In the genomic region with DNA sequence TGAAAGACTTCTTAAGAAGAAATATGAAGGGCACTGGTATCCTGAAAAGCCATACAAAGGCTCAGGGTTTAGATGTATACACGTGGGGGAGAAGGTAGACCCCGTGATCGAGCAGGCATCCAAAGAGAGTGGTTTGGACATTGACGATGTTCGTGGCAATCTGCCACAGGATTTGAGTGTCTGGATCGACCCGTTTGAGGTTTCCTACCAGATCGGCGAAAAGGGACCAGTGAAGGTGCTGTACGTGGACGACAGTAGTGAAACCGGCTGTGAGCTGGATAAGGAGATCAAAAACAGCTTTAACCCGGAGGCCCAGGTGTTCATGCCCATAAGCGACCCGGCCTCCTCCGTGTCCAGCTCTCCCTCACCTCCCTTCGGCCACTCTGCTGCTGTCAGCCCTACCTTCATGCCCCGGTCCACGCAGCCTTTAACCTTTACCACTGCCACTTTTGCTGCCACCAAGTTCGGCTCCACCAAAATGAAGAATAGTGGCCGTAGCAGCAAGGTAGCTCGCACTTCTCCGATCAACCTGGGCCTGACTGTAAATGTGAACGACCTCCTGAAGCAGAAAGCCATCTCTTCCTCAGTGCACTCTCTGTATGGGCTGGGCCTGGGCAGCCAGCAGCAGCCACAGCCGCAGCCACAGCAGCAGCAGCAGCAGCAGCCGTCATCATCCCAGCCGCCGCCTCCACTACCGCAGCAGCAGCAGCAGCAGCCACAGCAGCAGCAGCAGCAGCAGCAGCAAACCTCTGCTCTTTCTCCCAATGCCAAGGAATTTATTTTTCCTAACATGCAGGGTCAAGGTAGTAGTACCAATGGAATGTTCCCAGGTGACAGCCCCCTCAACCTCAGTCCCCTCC, we compare ENCODE assay signal across 9 mouse cellular contexts. TPM values are rescaled to one million over a fixed set of nuclear protein-coding genes. Genes with fewer than 3 reads are reported as not detected.
DNase-seq lines count a peak whose midpoint lies in the region; ATAC-seq lines count a peak whose summit lies in the region.
"Had no signal": no experiment of that assay in that cellular context is flagged by ENCODE, and none has a peak within 500 bp of the region (broad histone marks: within the 10 kb centered on the region; RNA-seq: fewer than 3 reads in every experiment).

No protein-coding gene starts in this region.

- peak overlapping the region; percentile 29 for H3K4me2 ChIP-seq in intestine, embryonic 15.5 days (replicated peaks)
- peak overlapping the region; percentile 66 for H3K4me2 ChIP-seq in neural tube, embryonic 13.5 days

- ATAC-seq in intestine, embryonic 15.5 days, result no peak
- no peak for ATAC-seq in neural tube, embryonic 13.5 days (ENCODE audit: low read depth)

- H3K27me3 ChIP-seq in intestine, embryonic 15.5 days (replicated peaks), result no peaks in the 10 kb centered on the region
- no peaks in the 10 kb centered on the region for H3K27me3 ChIP-seq in neural tube, embryonic 13.5 days

- no peak overlapping the region for H3K9ac ChIP-seq in intestine, embryonic 15.5 days
- H3K9ac ChIP-seq in neural tube, embryonic 13.5 days, result peak overlapping the region; percentile 99
- H3K9ac ChIP-seq: liver, embryonic 14.5 days had no signal

- H3K9me3 ChIP-seq in intestine, embryonic 15.5 days, result no peaks in the 10 kb centered on the region
- H3K9me3 ChIP-seq in neural tube, embryonic 13.5 days, result no peaks in the 10 kb centered on the region

- H3K4me1 ChIP-seq in intestine, embryonic 15.5 days (replicated peaks), result 0 out of 2 replicates have a peak, but pooled peaks cover 3% of the 10 kb centered on the region
- H3K4me1 ChIP-seq in neural tube, embryonic 13.5 days (replicated peaks), result peaks cover 34% of the 10 kb centered on the region

- peaks cover 10% of the 10 kb centered on the region; the same call in 1 of the 2 replicates for H3K36me3 ChIP-seq in intestine, embryonic 15.5 days
- H3K36me3 ChIP-seq in neural tube, embryonic 13.5 days, result peaks cover 14% of the 10 kb centered on the region

- H3K4me3 ChIP-seq in intestine, embryonic 15.5 days (replicated peaks), result 0 out of 2 replicates have a peak overlapping the region, but pooled peaks have one; percentile 0
- peak overlapping the region; percentile 85 for H3K4me3 ChIP-seq in neural tube, embryonic 13.5 days

- peak; percentile 47 to 81 for DNase-seq in adrenal gland, adult (ENCODE audit: inconsistent age in 2 of 2, low spot score in 1 of 2)
- no peak for DNase-seq in adrenal gland, postnatal 4 days (ENCODE audit: low spot score in 2 of 2)
- peak; percentile 30 for DNase-seq in right cerebral cortex, adult 18-20 months
- no peak for DNase-seq in right cerebral cortex, postnatal 25 days
- DNase-seq in frontal cortex, adult 2 months (ENCODE audit: extremely low spot score in 1 of 2, low spot score in 1 of 2), result no peak
- no peak for DNase-seq in spleen, adult 18-20 months

- 88% methylated on average over 29 of the region's 29 CpGs for WGBS in intestine, embryonic 15.5 days
- WGBS in neural tube, embryonic 13.5 days, result 73% methylated on average over 29 of the region's 29 CpGs

- H3K27ac ChIP-seq in intestine, embryonic 15.5 days, result no peak overlapping the region
- peak overlapping the region; percentile 43 for H3K27ac ChIP-seq in neural tube, embryonic 13.5 days (replicated peaks)
- H3K27ac ChIP-seq: liver, embryonic 14.5 days had no signal

RNA-seq across cellular contexts. Expression of gene Tob1, which starts 2.7 kb away (rescaled TPM):
- 100 to 1,000 TPM; 117 to 126 TPM for total RNA-seq in adrenal gland, postnatal 4 days (2021)
- 46.0 and 49.9 TPM in 2 replicates for polyA plus RNA-seq in intestine, embryonic 15.5 days (2015; fragmentation: Nextera tagmentation; extraction: Ambion mirVana)
- polyA plus RNA-seq in neural tube, embryonic 13.5 days (2015; fragmentation: Nextera tagmentation; extraction: Ambion mirVana), result 32.5 and 37.6 TPM in 2 replicates
- polyA plus RNA-seq in frontal cortex, adult 2 months (2012; rRNA removed), result 44.4 and 45.5 TPM in 2 replicates

RNA-seq across cellular contexts. Expression of gene Wfikkn2, which starts 31.8 kb away (rescaled TPM):
- 1 to 10 TPM; 1.3 to 1.5 TPM for total RNA-seq in adrenal gland, postnatal 4 days (2021)
- 2.3 TPM in 2 replicates for polyA plus RNA-seq in intestine, embryonic 15.5 days (2015; fragmentation: Nextera tagmentation; extraction: Ambion mirVana)
- 3.3 and 5.1 TPM in 2 replicates for polyA plus RNA-seq in neural tube, embryonic 13.5 days (2015; fragmentation: Nextera tagmentation; extraction: Ambion mirVana)
- 1.2 and 1.3 TPM in 2 replicates for polyA plus RNA-seq in frontal cortex, adult 2 months (2012; rRNA removed)

Comparison
In these comparisons a context has a peak if more than half of its experiments do, and no peak if none do; other contexts are left out.
1. DNase-seq: peak in adrenal gland, adult (2 of 2) and right cerebral cortex, adult 18-20 months (single experiment); none in adrenal gland, postnatal 4 days (0 of 2), right cerebral cortex, postnatal 25 days (single experiment), frontal cortex, adult 2 months (0 of 2) and spleen, adult 18-20 months (0 of 2).